Mouse (Mus musculus) yolk sac, embryonic 10.5 days (tissue): Measurements from ENCODE around the gene Olfr767.
A peak's percentile ranks its signal among the peaks of the same experiment; 100 is the strongest.
"Not testable (repeated sequence)": the region's sequence is repeated elsewhere in the genome, so short reads cannot be mapped to it uniquely, and the experiment has no call there.

Experiments used
- DNase-seq: peaks from one replicate; pipeline ENCODE4 v3.0.0-alpha.2; 2017; ENCODE audit warnings: low spot score

The Olfr767 gene

GRCm38 (mm10) chr10:129082810-129083209, at the start of gene Olfr767:
TSS of gene Olfr767 (minus strand) at chr10:129082910.
- DNase-seq: not testable (repeated sequence)

GRCm38 (mm10) chr10:129117761-129118160, 35.1 kb upstream of the Olfr767 start, which contains the start of gene Olfr769:
TSS of gene Olfr769 (minus strand) at chr10:129117861.
- no peak for DNase-seq

GRCm38 (mm10) chr10:129115146-129115545, 32.4 kb upstream of the Olfr767 start:
- DNase-seq: no peak

DNA sequence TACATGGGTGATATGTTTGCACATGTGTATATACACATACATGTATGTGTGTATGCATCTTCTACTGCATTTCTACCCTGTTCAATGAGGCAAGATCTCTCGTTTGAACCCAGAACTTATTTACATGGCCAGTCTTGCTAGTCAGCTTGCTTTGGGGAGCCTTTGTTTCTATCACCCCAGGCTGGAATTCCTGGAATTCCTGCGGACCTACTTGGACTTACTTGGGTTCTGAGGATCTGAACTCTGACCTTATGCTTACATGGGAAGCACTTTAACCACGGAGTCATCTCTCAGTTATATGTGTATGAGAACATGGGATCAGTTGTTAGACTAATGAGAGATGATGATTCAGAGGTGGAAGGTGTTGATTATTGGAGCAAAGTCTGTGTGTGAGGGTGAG, 18.5 kb upstream of the Olfr767 start:
- no peak for DNase-seq

- DNase-seq: no peak
These were observed 16.6 kb upstream of the Olfr767 start, which contains the start of gene Olfr768 for GRCm38 (mm10) chr10:129099275-129099674. TSS of gene Olfr768 (minus strand) at chr10:129099375.

GRCm38 (mm10) chr10:129068877-129069276, 13.8 kb downstream of the Olfr767 start, which contains the start of gene Olfr766-ps1:
TSS of gene Olfr766-ps1 (minus strand) at chr10:129068977.
- DNase-seq: no peak

DNA sequence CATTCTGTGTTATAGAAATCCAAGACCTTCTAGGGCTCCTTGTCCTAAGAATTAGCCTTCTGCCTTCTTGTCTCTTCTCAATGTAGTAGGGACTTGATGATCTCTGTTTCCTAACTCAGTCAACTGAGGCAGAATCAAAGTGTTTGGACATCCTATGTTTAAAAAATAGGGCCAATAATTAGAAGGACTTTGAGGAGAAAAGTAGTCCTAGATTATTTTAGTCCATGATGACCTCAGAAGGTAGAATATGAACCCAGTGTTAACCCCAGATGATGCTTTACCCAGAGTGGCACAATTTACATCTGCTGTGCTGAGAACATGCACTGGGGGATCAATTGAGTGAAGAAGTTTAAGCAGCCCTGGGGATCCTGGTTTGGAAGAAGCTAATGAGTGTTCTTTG, 32.8 kb downstream of the Olfr767 start, which contains the start of gene Olfr765:
TSS of gene Olfr765 (minus strand) at position 101 of the 400 bp plus-strand sequence.
- not testable (repeated sequence) for DNase-seq

DNA sequence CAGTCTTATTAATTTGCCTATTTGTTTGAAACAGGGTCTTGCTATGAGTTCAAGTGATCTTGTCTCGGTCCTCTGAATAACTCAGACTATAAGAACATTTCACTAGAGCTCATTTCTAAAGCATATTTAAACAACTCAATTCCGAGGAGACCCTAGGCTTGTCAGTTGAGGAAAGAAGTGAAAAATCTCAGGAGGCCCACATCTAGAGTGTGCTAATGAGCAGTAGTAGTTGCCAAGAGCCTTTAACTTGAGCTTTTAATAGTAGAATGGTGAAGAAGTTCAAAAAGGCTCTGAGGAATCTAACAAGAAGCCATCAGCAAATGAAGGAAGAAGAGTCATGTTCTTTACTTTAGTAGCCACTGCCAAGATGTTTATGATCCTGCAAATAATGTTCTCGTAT, 42.9 kb downstream of the Olfr767 start, which contains the start of gene Olfr764-ps1:
TSS of gene Olfr764-ps1 (minus strand) at position 101 of the 400 bp plus-strand sequence.
- DNase-seq: no peak

- no peak for DNase-seq
These were observed 54.4 kb downstream of the Olfr767 start for GRCm38 (mm10) chr10:129028343-129028742.

- peak; percentile 26 for DNase-seq
These were observed 56.6 kb downstream of the Olfr767 start for GRCm38 (mm10) chr10:129026018-129026662.
